Mouse (Mus musculus) hindbrain, embryonic 15.5 days (tissue): ENCODE data around the gene Ina. TPM values are rescaled to one million over a fixed set of nuclear protein-coding genes. Genes with fewer than 3 reads are reported as not detected.

Experiments
- ATAC-seq: fragments of 200-750 bp; cut with Nextera tagmentation; 2 replicates; pipeline ENCODE4 v1.8.0; 2017; ENCODE audit warnings: low read depth, moderate number of reproducible peaks, moderate TSS enrichment; ENCODE audit not compliant: low FRiP score
- H3K27ac ChIP-seq: fragments of 300-500 bp; sonication (generic); replicated peaks from 2 replicates; pipeline ENCODE4 v1.5.1; 2015; ENCODE audit warnings: mild to moderate bottlenecking, inconsistent platforms
- H3K27me3 ChIP-seq: fragments of 300-500 bp; sonication (generic); 2 replicates; pipeline ENCODE4 v1.6.1; 2015; ENCODE audit warnings: control low read depth, inconsistent platforms
- H3K36me3 ChIP-seq: fragments of 300-500 bp; sonication (generic); 2 replicates; pipeline ENCODE4 v1.6.1; 2015; ENCODE audit warnings: control low read depth, inconsistent platforms
- H3K4me1 ChIP-seq: fragments of 300-500 bp; sonication (generic); replicated peaks from 2 replicates; pipeline ENCODE4 v1.6.1; 2015; ENCODE audit warnings: control low read depth, inconsistent platforms
- H3K4me2 ChIP-seq: fragments of 300-500 bp; sonication (generic); 2 replicates; pipeline ENCODE4 v1.6.1; 2015; ENCODE audit warnings: moderate library complexity, mild to moderate bottlenecking, inconsistent platforms
- H3K4me3 ChIP-seq: fragments of 300-500 bp; sonication (generic); 2 replicates; pipeline ENCODE4 v1.5.1; 2015; ENCODE audit warnings: mild to moderate bottlenecking, inconsistent platforms
- H3K9ac ChIP-seq: fragments of 300-500 bp; sonication (generic); 2 replicates; pipeline ENCODE4 v1.6.1; 2015; ENCODE audit warnings: inconsistent platforms
- H3K9me3 ChIP-seq: fragments of 300-500 bp; sonication (generic); 2 replicates; pipeline ENCODE4 v1.6.1; 2016; ENCODE audit warnings: control low read depth, inconsistent platforms
- WGBS: fragments of 180-500 bp; shearing (Covaris S2); methylation state at CpG from one replicate; pipeline ENCODE4 v1.1.7; 2015; 5-methylcytosine and 5-hydroxymethylcytosine counted together
- polyA plus RNA-seq: library from polyadenylated mRNA; unstranded; fragments of >200 nt; fragmentation: Nextera tagmentation; extraction: Ambion mirVana; gene quantifications from 2 replicates; pipeline ENCODE4 v1.2.1, GENCODE M21; 2015

Gene Ina
- polyA plus RNA-seq, 1 experiment from 2014 or later: 612 TPM

GRCm38 (mm10) chr19:47047236-47047833 lies 32.8 kb downstream of the Ina start:
- Histone ChIP-seq H3K4me1 (peaks cover 18% of the 10 kb centered on the region), H3K36me3 (peaks cover 24% of the 10 kb centered on the region), H3K4me2 (no peak overlapping the region), H3K27me3 (no peaks in the 10 kb centered on the region), H3K27ac (no peak overlapping the region), H3K9ac (no peak overlapping the region), H3K4me3 (no peak overlapping the region), H3K9me3 (no peaks in the 10 kb centered on the region)
- no peak for ATAC-seq
- 91% methylated on average over 13 of the region's 13 CpGs for WGBS

DNA sequence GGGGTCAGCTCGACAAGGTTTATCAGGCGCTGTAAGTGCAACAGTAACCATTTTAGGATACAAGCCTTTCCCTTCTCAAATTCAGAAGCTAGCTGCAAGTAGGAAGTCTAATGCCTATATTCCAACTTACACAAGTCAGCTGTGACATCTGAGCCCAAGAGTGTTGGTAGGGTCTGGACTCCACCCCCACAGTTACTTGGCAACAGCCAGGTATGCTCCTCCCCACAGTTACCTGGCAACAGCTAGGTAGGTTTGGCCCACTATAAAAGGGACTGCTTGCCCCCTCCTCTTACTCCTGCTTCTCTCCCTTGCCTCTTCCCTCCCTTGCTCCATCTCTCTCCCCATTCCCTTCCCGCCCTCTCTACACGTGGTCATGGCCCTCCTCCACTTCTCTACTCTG lies 34.6 kb downstream of the Ina start:
- Histone ChIP-seq H3K4me2 (peak overlapping the region; percentile 74), H3K27ac (no peak overlapping the region), H3K4me1 (peaks cover 18% of the 10 kb centered on the region), H3K4me3 (peak overlapping the region; percentile 90; the same call in 1 of the 2 replicates), H3K27me3 (no peaks in the 10 kb centered on the region), H3K9me3 (no peaks in the 10 kb centered on the region), H3K9ac (0 out of 2 replicates have a peak overlapping the region, but pooled peaks have one; percentile 93), H3K36me3 (peaks cover 21% of the 10 kb centered on the region)
- ATAC-seq: no peak
- WGBS: 60% methylated on average over 4 of the region's 4 CpGs

- H3K4me1 ChIP-seq: peaks cover 18% of the 10 kb centered on the region
- H3K9me3 ChIP-seq: no peaks in the 10 kb centered on the region
- H3K27ac ChIP-seq: peak overlapping the region; percentile 97
- H3K27me3 ChIP-seq: no peaks in the 10 kb centered on the region
- 6% methylated on average over 7 of the region's 7 CpGs for WGBS
- 0 out of 2 replicates have a peak, but pooled peaks have one; percentile 47 for ATAC-seq
- H3K36me3 ChIP-seq: peaks cover 21% of the 10 kb centered on the region
- H3K4me2 ChIP-seq: peak overlapping the region; percentile 74
- H3K4me3 ChIP-seq: peak overlapping the region; percentile 90
- H3K9ac ChIP-seq: peak overlapping the region; percentile 93
Observed at GRCm38 (mm10) chr19:47049840-47050239, 35.3 kb downstream of the Ina start.

- peak within 1 kb of the TSS; percentile 93 for H3K9ac ChIP-seq
- H3K27ac ChIP-seq: peak within 1 kb of the TSS; percentile 97
- peak within 1 kb of the TSS; percentile 90 for H3K4me3 ChIP-seq
- peaks cover 18% of the 10 kb centered on the region for H3K4me1 ChIP-seq
- under 1% methylated on average over 75 of the region's 75 CpGs for WGBS
- H3K36me3 ChIP-seq: peaks cover 17% of the 10 kb centered on the region
- no peaks in the 10 kb centered on the region; the same call in 1 of the 2 replicates for H3K27me3 ChIP-seq
- peak within 1 kb of the TSS; percentile 74 for H3K4me2 ChIP-seq
- H3K9me3 ChIP-seq: no peaks in the 10 kb centered on the region
- peak; percentile 92 for ATAC-seq
Observed at GRCm38 (mm10) chr19:47050271-47051032, 36.0 kb downstream of the Ina start, which contains the start of gene Pcgf6. Gene Pcgf6 (minus strand): TSS chr19:47050906.

- WGBS: 81% methylated on average over 4 of the region's 4 CpGs
Observed at GRCm38 (mm10) chr19:47052927-47053326, 38.4 kb downstream of the Ina start.

DNA sequence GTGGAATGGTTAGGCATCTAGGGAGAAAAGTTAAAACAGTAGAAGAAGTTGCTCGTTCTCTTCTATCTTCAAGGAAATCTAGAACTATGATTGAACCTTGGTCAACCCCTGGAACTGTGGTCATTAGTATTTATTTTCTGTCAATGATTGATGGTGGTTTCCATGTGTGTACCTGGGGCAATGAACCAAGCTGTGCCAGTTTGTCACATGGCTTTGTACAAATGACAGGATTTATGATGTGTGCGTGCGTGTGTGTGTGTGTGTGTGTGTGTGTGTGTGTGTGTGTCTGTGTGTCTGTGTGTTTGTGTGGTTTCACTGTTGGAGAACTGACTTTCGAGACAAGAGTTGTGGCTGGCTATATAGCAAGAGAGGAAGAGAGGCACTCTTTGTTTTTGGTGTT lies 39.0 kb downstream of the Ina start:
- ATAC-seq: no peak
- no peak overlapping the region for H3K4me3 ChIP-seq
- H3K27me3 ChIP-seq: no peaks in the 10 kb centered on the region; the same call in 1 of the 2 replicates
- no peak overlapping the region for H3K4me2 ChIP-seq
- 91% methylated on average over 4 of the region's 4 CpGs for WGBS
- H3K9ac ChIP-seq: no peak overlapping the region
- no peaks in the 10 kb centered on the region for H3K36me3 ChIP-seq
- H3K9me3 ChIP-seq: no peaks in the 10 kb centered on the region
- peaks cover 18% of the 10 kb centered on the region for H3K4me1 ChIP-seq
- H3K27ac ChIP-seq: no peak overlapping the region

More at GRCm38 (mm10) chr19:47052927-47053326, 38.4 kb downstream of the Ina start:
- no peak for ATAC-seq
- Histone ChIP-seq H3K27ac (no peak overlapping the region), H3K36me3 (no peaks in the 10 kb centered on the region), H3K9me3 (no peaks in the 10 kb centered on the region), H3K4me3 (no peak overlapping the region), H3K9ac (no peak overlapping the region), H3K4me1 (peaks cover 18% of the 10 kb centered on the region), H3K27me3 (no peaks in the 10 kb centered on the region; the same call in 1 of the 2 replicates), H3K4me2 (no peak overlapping the region)

- H3K9me3 ChIP-seq: no peaks in the 10 kb centered on the region
- H3K4me3 ChIP-seq: no peak overlapping the region
- no peaks in the 10 kb centered on the region for H3K36me3 ChIP-seq
- no peak overlapping the region for H3K9ac ChIP-seq
- no peak overlapping the region for H3K4me2 ChIP-seq
- whole genome bisulfite sequencing: 70% methylated on average over 1 of the region's 1 CpGs
- ATAC-seq: no peak
- no peak overlapping the region for H3K27ac ChIP-seq
- H3K4me1 ChIP-seq: no peaks in the 10 kb centered on the region
- H3K27me3 ChIP-seq: no peaks in the 10 kb centered on the region; the same call in 1 of the 2 replicates
Observed at GRCm38 (mm10) chr19:47057684-47058083, 43.2 kb downstream of the Ina start.

- Histone ChIP-seq H3K4me2 (no peak overlapping the region), H3K4me1 (peaks cover 16% of the 10 kb centered on the region), H3K4me3 (no peak overlapping the region), H3K9me3 (no peaks in the 10 kb centered on the region), H3K36me3 (no peaks in the 10 kb centered on the region), H3K9ac (no peak overlapping the region), H3K27ac (no peak overlapping the region), H3K27me3 (no peaks in the 10 kb centered on the region)
- 93% methylated on average over 3 of the region's 3 CpGs for WGBS
- ATAC-seq: no peak
Observed at GRCm38 (mm10) chr19:47065860-47066259, 51.4 kb downstream of the Ina start.

DNA sequence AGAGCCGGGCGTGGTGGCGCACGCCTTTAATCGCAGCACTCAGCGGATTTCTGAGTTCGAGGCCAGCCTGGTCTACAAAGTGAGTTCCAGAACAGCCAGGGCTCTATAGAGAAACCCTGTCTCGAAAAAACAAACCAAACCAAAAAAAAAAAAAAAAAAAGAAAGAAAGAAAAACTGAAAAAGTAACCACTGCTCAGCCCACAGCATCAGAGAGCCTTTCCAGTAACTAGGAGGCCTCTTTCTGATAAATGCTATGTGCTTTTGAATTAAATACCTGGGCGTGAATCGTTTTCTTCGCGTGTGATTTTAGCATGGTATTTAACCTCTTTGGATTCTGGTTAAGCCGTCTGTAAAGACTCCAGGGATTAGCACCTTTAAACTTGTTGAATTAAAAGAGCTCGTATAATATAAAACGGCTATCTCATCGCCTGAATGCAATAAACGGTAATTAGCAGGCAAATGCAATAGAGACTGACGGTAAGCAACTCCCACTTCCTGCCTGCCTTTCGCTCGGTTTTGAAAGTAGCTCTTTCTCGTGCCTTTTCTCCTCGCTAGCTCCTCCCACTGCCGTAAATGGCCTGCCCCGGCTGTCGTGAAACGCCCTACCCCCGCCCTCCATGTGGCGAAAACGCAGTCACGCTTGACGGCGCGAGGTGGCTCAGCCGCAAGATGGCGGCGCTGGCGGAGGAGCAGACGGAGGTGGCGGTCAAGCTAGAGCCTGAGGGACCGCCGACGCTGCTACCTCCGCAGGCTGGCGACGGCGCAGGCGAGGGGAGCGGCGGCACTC lies 52.8 kb downstream of the Ina start, which contains the start of gene Taf5:
Taf5 (plus strand) TSS at position 651 of the 787 bp plus-strand sequence.
- Histone ChIP-seq H3K27me3 (no peaks in the 10 kb centered on the region), H3K4me2 (peak within 1 kb of the TSS; percentile 64), H3K9me3 (no peaks in the 10 kb centered on the region), H3K27ac (peak within 1 kb of the TSS; percentile 92), H3K36me3 (peaks cover 6% of the 10 kb centered on the region; the same call in 1 of the 2 replicates), H3K4me3 (peak within 1 kb of the TSS; percentile 70), H3K9ac (peak within 1 kb of the TSS; percentile 82), H3K4me1 (peaks cover 16% of the 10 kb centered on the region)
- ATAC-seq: peak; percentile 84
- WGBS: 12% methylated on average over 49 of the region's 49 CpGs

GRCm38 (mm10) chr19:47067924-47068611 lies 53.6 kb downstream of the Ina start:
- H3K9ac ChIP-seq: peak overlapping the region; percentile 82
- H3K27me3 ChIP-seq: no peaks in the 10 kb centered on the region
- no peaks in the 10 kb centered on the region for H3K9me3 ChIP-seq
- WGBS: under 1% methylated on average over 65 of the region's 72 CpGs
- peak; percentile 93 for ATAC-seq
- H3K4me3 ChIP-seq: peak overlapping the region; percentile 70
- peak overlapping the region; percentile 92 for H3K27ac ChIP-seq
- peaks cover 16% of the 10 kb centered on the region for H3K4me1 ChIP-seq
- H3K36me3 ChIP-seq: peaks cover 13% of the 10 kb centered on the region
- H3K4me2 ChIP-seq: peak overlapping the region; percentile 64
